Mouse (Mus musculus) hindbrain, embryonic 14.5 days (tissue): ENCODE measurements at regions not wholly inside any gene's neighbourhood (a gene's known extent, or its start where the extent isn't known, plus 50 kb on each side); places are given as distances from the start of the nearest gene placed in this dataset.

ENCODE experiments used
- ATAC-seq: fragments of 200-750 bp; cut with Nextera tagmentation; 2 replicates; pipeline ENCODE4 v1.8.0; 2017; ENCODE audit warnings: moderate number of reproducible peaks, mild to moderate bottlenecking, moderate TSS enrichment, moderate library complexity; ENCODE audit not compliant: low FRiP score
- DNase-seq: peaks from one replicate; pipeline ENCODE4 v3.0.0-alpha.2; 2015; ENCODE audit warnings: low spot score
- H3K27ac ChIP-seq: fragments of 300-500 bp; sonication (generic); 2 replicates; pipeline ENCODE4 v1.5.1; 2014; ENCODE audit warnings: mild to moderate bottlenecking, moderate library complexity
- H3K27me3 ChIP-seq: fragments of 300-500 bp; sonication (generic); 2 replicates; pipeline ENCODE4 v1.6.1; 2014; ENCODE audit warnings: mild to moderate bottlenecking, low read length, mixed read lengths; ENCODE audit not compliant: control insufficient read depth, insufficient read depth
- H3K36me3 ChIP-seq: fragments of 300-500 bp; sonication (generic); replicated peaks from 2 replicates; pipeline ENCODE4 v1.6.1; 2014; ENCODE audit not compliant: control insufficient read depth, insufficient read depth
- H3K4me1 ChIP-seq: fragments of 300-500 bp; sonication (generic); replicated peaks from 2 replicates; pipeline ENCODE4 v1.6.1; 2014; ENCODE audit warnings: antibody characterized with exemption, low read length, mixed read lengths; ENCODE audit not compliant: control insufficient read depth, insufficient read depth
- H3K4me2 ChIP-seq: fragments of 300-500 bp; sonication (generic); replicated peaks from 2 replicates; pipeline ENCODE4 v1.6.1; 2014; ENCODE audit warnings: mild to moderate bottlenecking, moderate library complexity
- H3K4me3 ChIP-seq: fragments of 300-500 bp; sonication (generic); replicated peaks from 2 replicates; pipeline ENCODE4 v1.5.1; 2014; ENCODE audit warnings: mild to moderate bottlenecking, low read length
- H3K9ac ChIP-seq: fragments of 300-500 bp; sonication (generic); 2 replicates; pipeline ENCODE4 v1.6.1; 2014
- H3K9me3 ChIP-seq: fragments of 300-500 bp; sonication (generic); 2 replicates; pipeline ENCODE4 v1.6.1; 2016; ENCODE audit warnings: low read length; ENCODE audit not compliant: control insufficient read depth
- whole genome bisulfite sequencing: fragments of 180-500 bp; shearing (Covaris S2); extraction: QIAGEN DNeasy Blood & Tissue Kit; methylation state at CpG from one replicate; pipeline ENCODE4 v1.1.7; 2014; 5-methylcytosine and 5-hydroxymethylcytosine counted together

DNA sequence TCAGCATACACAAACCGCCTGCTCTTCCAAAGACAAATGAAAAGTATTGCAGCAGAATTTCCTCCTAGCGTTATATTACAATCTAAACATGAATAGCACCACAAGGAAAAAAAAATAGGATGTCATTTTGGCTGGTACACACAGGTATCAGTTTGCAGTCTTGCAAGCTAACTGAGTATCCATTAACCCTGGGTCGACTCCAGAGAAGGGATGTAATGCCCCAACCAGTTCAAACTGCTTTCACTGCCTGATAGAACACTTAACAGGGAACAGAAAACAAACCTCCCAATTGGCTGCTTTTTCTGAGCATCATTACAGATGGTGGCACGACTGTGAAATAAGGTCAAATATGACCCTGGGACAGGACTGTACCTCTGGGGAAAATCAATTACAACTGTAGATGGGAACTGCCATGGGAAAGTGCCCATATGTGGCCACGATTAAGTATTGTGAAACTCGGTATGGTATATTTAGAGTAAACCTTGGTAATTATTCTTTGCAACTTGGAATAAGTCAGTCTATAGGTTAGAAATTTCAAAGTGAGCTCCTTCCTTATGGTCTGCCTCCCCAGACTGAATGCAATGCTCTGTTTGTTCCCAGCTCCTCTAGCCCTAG, 137.5 kb upstream of the Sgk1 start:
- Histone ChIP-seq H3K4me1 (no peaks in the 10 kb centered on the region), H3K4me2 (no peak overlapping the region), H3K27me3 (no peaks in the 10 kb centered on the region), H3K36me3 (no peaks in the 10 kb centered on the region), H3K9me3 (no peaks in the 10 kb centered on the region), H3K9ac (no peak overlapping the region), H3K4me3 (no peak overlapping the region), H3K27ac (no peak overlapping the region)
- ATAC-seq = no peak
- no peak for DNase-seq
- WGBS = 75% methylated on average over 6 of the region's 6 CpGs

DNA sequence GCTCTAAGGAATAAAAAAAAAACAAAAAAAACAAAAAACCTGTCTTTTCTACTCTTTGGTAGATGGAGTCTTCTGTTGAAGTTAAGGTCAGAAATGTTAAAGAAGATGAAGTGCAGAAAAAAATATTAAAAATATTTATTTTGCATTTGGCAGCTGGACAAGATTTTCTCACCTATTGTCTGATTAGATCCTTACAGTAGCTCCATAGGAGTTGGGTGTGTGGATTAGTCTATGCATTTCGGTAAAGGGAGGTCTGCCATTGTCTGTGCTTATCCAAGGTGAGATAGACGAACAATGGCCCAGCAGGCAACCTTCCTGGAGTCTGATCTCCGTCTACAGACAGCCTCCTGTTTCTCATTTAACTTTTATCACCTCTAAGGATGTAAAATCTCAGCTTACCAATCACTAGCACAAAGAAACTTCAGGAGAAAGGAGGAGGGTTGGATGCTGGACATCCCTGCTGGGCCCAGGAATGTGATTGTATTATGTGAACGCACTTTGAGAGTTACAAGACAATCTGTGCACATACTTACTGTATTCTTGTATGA, 136.0 kb upstream of the Sgk1 start:
- H3K9me3 ChIP-seq = no peaks in the 10 kb centered on the region
- ATAC-seq = no peak
- no peak overlapping the region for H3K9ac ChIP-seq
- H3K4me2 ChIP-seq = no peak overlapping the region
- no peaks in the 10 kb centered on the region for H3K36me3 ChIP-seq
- no peak for DNase-seq
- 16% methylated on average over 4 of the region's 4 CpGs for WGBS
- H3K27ac ChIP-seq = no peak overlapping the region
- no peaks in the 10 kb centered on the region for H3K27me3 ChIP-seq
- no peak overlapping the region for H3K4me3 ChIP-seq
- no peaks in the 10 kb centered on the region for H3K4me1 ChIP-seq

DNA sequence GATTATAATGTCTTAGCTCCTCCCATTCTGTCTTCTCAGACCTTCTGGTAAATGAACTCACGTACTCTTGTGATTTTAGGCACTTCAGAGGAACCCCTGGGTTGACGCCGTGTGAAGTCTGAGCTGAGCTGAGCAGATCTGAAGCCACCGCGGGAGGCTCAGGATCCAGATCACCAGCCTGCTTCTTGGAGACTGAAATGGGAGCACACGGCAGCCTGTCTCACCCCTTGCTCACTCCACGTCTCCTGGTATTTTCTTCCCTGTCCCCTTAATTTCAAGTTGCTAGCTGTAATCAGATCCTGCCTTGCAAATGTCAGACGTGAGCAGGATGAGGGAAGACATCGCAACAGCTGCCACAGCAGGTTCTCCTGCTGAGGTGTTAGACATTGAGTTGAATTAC, 135.3 kb upstream of the Sgk1 start:
- Histone ChIP-seq H3K9me3 (no peaks in the 10 kb centered on the region), H3K27me3 (no peaks in the 10 kb centered on the region), H3K36me3 (no peaks in the 10 kb centered on the region), H3K4me3 (no peak overlapping the region), H3K27ac (no peak overlapping the region), H3K4me1 (no peaks in the 10 kb centered on the region), H3K4me2 (no peak overlapping the region), H3K9ac (no peak overlapping the region)
- no peak for DNase-seq
- no peak for ATAC-seq
- whole genome bisulfite sequencing = 13% methylated on average over 9 of the region's 9 CpGs

DNA sequence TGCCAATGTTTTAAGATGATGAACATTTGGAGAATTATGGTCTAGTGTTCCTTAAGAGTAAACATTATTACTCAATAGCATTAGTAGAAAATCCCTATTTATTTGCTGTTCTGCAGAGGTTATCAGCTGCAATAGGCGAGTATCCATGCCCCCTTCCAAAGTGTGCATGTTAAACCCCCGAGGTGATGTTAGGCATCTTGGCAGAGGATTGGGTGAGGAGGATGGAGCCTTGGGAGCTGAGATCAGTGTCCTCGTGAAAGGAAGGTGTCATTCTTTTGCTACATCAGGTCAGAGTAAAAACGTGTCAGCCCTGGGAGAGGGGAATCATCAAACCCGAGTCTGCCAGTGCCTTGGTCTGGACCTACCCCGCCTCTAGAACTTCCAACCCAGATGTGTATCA, 130.7 kb upstream of the Sgk1 start:
- no peak overlapping the region for H3K27ac ChIP-seq
- no peaks in the 10 kb centered on the region for H3K4me1 ChIP-seq
- H3K4me3 ChIP-seq = no peak overlapping the region
- WGBS = 83% methylated on average over 6 of the region's 6 CpGs
- DNase-seq (no peak), ATAC-seq (no peak)
- H3K27me3 ChIP-seq = no peaks in the 10 kb centered on the region
- H3K4me2 ChIP-seq = no peak overlapping the region
- H3K9ac ChIP-seq = no peak overlapping the region
- no peaks in the 10 kb centered on the region for H3K9me3 ChIP-seq
- H3K36me3 ChIP-seq = no peaks in the 10 kb centered on the region

DNA sequence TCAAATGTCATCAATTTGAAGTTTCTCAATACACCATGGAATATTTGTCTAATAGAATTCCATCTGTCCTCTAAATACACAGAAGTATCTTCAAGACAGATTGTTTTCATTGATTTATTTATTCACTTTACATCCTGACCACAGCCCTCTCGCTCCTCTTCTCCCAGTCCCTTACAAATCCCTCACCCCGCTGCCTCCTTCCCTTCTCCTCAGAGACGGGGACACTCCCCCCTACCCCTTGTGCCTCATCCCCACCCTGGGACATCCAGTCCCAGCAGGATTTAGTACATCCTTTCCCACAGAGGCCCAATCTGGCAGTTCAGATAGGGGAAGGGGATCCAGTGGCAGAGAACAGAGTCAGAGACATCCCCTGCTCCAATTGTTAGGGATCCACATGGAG, 129.6 kb upstream of the Sgk1 start:
- no peaks in the 10 kb centered on the region for H3K4me1 ChIP-seq
- no peaks in the 10 kb centered on the region for H3K9me3 ChIP-seq
- WGBS = 55% methylated on average over 3 of the region's 3 CpGs
- H3K36me3 ChIP-seq = no peaks in the 10 kb centered on the region
- H3K4me3 ChIP-seq = no peak overlapping the region
- H3K4me2 ChIP-seq = no peak overlapping the region
- H3K27ac ChIP-seq = no peak overlapping the region
- H3K9ac ChIP-seq = no peak overlapping the region
- no peak for ATAC-seq
- H3K27me3 ChIP-seq = no peaks in the 10 kb centered on the region
- no peak for DNase-seq

DNA sequence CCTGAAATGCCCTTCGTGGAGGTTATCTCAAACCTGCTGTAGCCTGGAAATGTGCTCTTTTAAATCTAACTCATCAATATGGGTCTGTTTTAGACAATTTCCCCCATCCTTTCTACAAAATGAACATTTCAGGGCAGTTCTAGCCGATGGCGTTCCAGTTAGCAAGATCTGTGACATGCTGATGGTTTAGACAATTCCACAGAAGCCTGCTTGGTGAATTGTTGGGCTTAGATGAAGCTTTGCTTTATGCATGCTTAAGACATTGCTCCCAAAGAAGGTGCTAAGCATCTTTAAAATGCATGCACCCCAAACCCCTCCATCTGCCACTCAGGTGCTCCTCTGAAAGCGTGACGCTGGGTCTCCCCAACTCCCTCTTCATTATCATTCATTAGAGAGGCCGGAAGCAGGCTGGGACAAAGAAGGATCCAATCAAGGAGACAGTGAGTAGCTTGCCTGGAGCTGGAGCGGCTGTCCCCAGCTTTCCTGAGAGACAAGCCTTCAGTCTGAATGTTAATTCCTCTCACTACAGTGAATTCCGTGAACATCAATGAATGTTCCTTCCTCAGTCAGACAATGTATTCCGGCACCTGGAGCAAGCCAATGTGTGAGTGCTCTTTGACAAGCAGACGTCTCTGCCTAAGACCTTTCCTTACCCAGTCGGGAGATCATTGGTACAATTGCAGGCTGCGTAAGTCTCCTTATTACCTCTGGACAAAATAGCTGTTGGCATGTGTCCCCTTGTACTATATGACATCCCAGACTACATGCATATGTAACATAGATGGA, 127.0 kb upstream of the Sgk1 start:
- Histone ChIP-seq H3K27me3 (no peaks in the 10 kb centered on the region), H3K9ac (no peak overlapping the region), H3K36me3 (no peaks in the 10 kb centered on the region), H3K27ac (peak overlapping the region; percentile 38; the same call in 1 of the 2 replicates), H3K4me2 (no peak overlapping the region), H3K9me3 (no peaks in the 10 kb centered on the region), H3K4me1 (no peaks in the 10 kb centered on the region), H3K4me3 (no peak overlapping the region)
- 47% methylated on average over 12 of the region's 12 CpGs for WGBS
- no peak for DNase-seq
- ATAC-seq = peak; percentile 48; the same call in 1 of the 2 replicates

DNA sequence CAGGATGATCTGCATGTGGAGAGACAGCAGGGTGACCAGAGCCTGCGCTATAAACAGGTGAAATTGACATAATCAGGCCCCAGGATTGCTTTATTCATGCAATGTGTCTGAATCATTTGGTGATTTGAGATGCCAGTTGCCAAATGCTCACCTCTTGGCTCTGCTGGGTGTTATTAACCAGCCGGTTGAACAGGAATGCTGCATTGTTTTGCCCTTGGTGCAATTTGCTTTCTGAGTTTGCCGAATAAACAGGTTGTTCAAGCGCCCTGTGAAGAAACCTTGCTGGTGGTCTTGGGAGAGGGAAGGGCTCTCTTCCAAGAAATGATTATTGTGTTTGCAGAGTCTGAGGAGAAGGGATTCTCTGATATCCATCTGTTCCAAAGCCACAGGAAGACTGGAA, 126.3 kb upstream of the Sgk1 start:
- no peak overlapping the region for H3K27ac ChIP-seq
- H3K9me3 ChIP-seq = no peaks in the 10 kb centered on the region
- WGBS = 80% methylated on average over 4 of the region's 4 CpGs
- no peak overlapping the region for H3K9ac ChIP-seq
- H3K4me2 ChIP-seq = no peak overlapping the region
- ATAC-seq (no peak), DNase-seq (no peak)
- no peak overlapping the region for H3K4me3 ChIP-seq
- no peaks in the 10 kb centered on the region for H3K4me1 ChIP-seq
- no peaks in the 10 kb centered on the region for H3K27me3 ChIP-seq
- H3K36me3 ChIP-seq = no peaks in the 10 kb centered on the region

DNA sequence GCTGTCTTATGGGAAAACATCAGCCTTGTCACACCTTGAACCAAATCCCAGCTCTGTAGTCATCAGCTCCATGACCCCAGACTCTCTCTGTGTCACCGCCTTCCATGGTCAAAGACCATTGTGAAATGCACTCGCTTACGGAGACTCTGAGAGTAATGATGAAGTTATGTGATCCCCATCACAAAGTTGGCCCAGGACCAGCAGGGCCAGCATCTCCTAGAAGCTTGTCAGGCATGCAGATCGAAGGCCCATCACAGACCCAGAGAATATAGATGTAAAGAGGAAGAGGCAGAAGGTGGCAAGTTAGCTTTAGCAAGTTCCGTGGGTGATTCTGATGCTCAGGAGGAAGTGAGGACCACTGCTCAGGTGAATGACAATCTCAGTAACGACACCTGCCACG, 125.2 kb upstream of the Sgk1 start:
- Histone ChIP-seq H3K4me2 (no peak overlapping the region), H3K9ac (no peak overlapping the region), H3K27ac (no peak overlapping the region), H3K36me3 (no peaks in the 10 kb centered on the region), H3K4me1 (no peaks in the 10 kb centered on the region), H3K9me3 (no peaks in the 10 kb centered on the region), H3K27me3 (no peaks in the 10 kb centered on the region), H3K4me3 (no peak overlapping the region)
- ATAC-seq (no peak), DNase-seq (no peak)
- 94% methylated on average over 7 of the region's 7 CpGs for WGBS

DNA sequence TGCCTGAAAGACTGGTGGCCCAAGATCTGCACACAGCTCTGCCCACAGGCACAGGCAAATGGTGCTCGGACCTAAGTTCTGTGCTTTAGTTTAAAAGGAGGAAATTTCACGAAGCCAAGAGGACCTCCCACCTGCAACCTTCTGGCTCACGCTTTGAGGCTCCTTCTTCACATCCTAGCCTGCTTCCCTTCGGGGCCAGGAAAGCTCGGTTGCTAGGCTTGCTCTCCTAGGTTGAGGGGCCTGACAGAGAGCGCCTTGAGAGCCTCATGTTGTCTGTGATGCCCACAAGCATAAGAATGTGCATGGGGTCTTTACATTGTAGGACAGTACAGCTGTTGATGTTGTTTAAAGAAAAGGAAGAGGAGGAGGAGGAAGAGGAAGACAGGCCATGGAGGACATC, 123.9 kb upstream of the Sgk1 start:
- H3K9me3 ChIP-seq = no peaks in the 10 kb centered on the region
- no peak overlapping the region for H3K4me2 ChIP-seq
- no peaks in the 10 kb centered on the region for H3K36me3 ChIP-seq
- no peaks in the 10 kb centered on the region for H3K27me3 ChIP-seq
- no peak overlapping the region for H3K27ac ChIP-seq
- DNase-seq (no peak), ATAC-seq (no peak)
- no peak overlapping the region for H3K4me3 ChIP-seq
- no peaks in the 10 kb centered on the region for H3K4me1 ChIP-seq
- H3K9ac ChIP-seq = no peak overlapping the region
- 82% methylated on average over 6 of the region's 6 CpGs for WGBS
